Mouse (Mus musculus): ENCODE measurements around the gene Adk.

DNA sequence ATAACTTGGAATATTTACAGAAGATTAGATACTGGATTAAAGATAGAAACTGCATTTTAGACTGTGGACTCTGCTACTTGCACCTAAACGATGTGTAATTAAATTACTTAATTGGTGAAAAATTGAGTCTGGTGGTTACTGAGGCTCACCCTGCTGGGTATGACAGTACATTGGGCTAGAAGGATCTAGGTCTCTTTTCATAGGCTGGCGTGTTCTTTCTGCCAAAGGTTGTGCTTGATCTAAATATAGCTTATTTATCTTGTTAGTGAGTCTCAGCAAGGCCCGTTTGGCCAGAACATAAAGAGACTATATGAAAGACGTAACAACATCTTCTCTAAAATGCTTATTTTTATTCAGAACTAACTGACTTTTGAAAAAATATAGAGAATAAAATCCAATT, 65.7 kb downstream of the Adk start:
- TF ChIP-seq CTCF (IDR thresholded peaks at IDR 0.05; ENCODE audit: borderline replicate concordance, insufficient read depth, low read depth, low read length): no peak
- no peak for TF ChIP-seq POLR2A (IDR thresholded peaks at IDR 0.05; ENCODE audit: borderline replicate concordance, insufficient read depth, low read length)
